Mouse (Mus musculus) 3134 (cell line): ENCODE data around the gene Tbx6.
A peak's percentile ranks its signal among the peaks of the same experiment; 100 is the strongest.

Source experiments
- DNase-seq: peaks from one replicate; pipeline ENCODE4 v3.0.0-alpha.2; 2011; ENCODE audit warnings: low spot score; ENCODE audit not compliant: insufficient read length; ENCODE audit errors: extremely low read depth

Tbx6 gene

GRCm38 (mm10) chr7:126792721-126793443 lies 11.6 kb downstream of the Tbx6 start:
- no peak for DNase-seq

DNA sequence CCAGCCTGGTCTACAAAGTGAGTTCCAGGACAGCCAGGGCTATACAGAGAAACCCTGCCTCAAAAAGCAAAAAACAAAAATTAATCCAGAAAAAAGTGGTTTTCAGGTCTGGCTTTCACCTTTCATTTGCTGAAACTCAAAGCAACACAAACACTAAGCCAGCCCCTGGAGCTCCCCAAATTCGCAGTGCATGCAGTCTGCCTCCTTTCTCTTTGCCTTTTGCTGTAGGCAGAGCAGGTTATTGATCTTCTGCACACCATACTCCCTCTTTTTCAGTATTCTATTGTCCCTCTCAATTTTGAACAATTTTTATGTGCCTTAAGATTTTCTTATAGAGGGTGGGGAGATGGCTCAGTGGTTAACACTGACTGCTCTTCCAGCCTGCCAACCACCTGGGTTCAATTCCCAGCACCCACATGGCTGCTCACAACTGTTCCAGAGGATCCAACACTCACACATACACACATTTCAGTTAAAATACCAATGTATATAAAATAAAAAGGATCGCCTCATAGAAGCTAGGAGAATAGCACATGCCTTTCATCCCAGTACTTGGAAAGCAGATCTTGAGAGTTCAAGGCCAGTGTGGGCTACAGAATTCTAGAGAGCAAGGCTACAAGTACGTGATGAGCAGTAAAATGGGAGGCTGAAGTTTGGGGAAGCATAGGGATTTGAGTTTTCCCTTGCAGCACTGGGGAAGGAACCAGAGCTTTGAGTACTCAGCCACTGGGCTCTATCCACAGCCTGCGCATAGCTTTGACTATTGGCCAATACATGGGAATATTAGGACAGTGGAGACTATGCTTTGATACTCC lies 12.4 kb downstream of the Tbx6 start:
- DNase-seq: no peak

- DNase-seq: no peak
These were observed 13.0 kb downstream of the Tbx6 start for GRCm38 (mm10) chr7:126794271-126794605.

- DNase-seq: no peak
These were observed 14.4 kb downstream of the Tbx6 start for GRCm38 (mm10) chr7:126795387-126796317.

- no peak for DNase-seq
These were observed 15.2 kb downstream of the Tbx6 start for GRCm38 (mm10) chr7:126796350-126796932.

DNA sequence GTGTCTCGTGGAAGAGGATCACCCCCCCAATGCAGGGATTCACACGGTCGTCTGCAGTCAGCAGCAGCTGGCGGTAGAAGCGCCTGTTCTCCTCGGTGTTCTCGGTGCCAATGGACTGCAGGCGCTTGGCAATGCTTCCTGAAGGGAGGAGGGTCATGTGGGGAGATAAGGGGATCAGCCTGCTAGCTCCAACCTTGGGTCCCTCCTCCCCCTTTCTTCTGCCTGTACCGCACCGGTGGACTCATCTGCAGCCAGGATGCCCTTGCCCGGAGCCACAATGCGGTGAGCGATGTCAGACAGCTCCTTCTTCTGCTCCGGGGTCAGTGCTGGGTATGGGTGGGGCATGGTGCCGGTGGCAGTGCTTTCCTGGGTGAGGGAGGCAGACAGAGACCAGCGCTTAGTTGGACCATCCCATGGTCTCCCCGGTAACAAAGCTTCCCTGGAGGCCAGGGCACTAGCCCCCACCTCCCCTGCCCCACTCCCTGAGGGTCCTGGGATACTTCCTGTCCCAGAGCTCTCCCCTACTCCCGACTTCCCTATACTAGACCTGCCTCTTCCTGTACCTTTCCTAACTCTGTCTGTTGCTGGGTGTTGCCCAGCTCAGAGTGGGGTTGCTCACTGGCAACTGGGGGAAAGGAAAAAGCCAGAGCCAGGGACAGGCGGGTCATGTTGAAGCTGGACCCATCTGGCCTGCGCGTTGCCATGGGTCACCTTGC lies 16.3 kb downstream of the Tbx6 start, which contains the start of gene Fam57b:
Gene Fam57b (plus strand): TSS at position 258 of the 716 bp plus-strand sequence.
- DNase-seq: peak; percentile 58

DNA sequence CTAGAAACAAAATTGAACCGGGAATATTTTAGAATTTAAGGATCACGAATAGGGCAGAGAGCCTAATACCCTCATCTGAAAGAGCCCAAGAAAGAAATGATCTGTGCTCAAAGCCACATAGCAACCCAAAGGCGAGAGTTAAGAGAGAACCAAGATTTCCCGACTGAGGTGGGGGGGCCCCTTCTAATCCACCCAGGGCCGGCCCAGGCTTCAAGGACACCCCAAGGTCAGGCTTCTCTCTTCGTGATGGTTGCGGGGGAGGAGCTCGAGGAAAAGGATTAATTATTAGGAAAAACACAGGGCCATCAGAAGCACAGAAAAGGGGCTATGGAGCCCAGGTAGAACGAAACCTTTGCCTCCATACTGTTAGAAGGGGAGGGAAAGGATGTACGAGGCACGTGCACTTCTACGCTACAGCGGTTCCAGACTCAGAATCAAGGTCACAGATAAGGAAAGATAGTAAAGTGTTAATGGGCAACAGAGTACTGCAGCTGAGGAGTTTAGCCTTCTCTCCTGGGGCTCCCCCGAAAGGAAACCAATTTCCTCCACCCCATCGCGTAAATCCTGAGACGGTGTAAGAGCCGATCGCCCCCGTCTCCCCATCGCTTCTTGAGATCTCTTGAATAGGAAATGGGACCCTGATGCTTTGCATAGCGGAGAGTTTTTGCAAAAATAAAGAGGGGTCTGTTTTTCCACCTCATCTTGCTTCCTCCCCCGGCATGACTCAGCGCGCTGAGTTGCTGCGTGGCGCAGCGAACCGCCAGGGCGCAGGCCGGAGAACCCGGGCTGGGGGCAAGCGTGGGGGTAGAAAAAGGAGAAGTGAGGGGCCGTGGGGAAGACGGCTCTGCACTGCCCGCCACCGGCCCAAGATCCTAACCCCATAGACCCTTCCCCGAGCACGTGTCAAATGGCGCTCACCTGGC lies 17.1 kb downstream of the Tbx6 start:
- DNase-seq: no peak

GRCm38 (mm10) chr7:126799050-126799467 lies 17.8 kb downstream of the Tbx6 start:
- peak; percentile 94 for DNase-seq

- peak; percentile 89 for DNase-seq
These were observed 18.4 kb downstream of the Tbx6 start for GRCm38 (mm10) chr7:126799468-126800268.

GRCm38 (mm10) chr7:126800269-126801056 lies 19.2 kb downstream of the Tbx6 start:
- no peak for DNase-seq

DNA sequence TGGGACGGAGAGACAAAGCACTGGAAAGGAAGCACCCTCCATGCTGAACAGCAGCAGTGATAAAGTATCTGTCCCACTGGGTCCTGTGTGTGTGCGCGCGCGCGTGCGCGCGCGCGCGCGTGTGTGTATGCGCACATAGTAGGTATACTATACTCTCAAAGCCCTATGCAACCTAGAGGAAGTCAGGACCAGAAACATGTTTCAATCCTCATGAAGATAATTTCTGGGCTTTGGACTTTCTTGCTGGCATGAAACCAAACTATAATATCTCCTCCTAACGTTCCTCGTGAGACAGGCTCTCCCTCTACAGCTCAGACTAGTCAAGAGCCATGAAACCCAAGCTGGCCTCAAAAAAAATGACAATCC lies 19.8 kb downstream of the Tbx6 start:
- DNase-seq: no peak

GRCm38 (mm10) chr7:126802134-126802889 lies 21.0 kb downstream of the Tbx6 start:
- DNase-seq: no peak

GRCm38 (mm10) chr7:126803181-126803580 lies 21.9 kb downstream of the Tbx6 start:
- DNase-seq: no peak

GRCm38 (mm10) chr7:126803751-126804150 lies 22.5 kb downstream of the Tbx6 start:
- DNase-seq: no peak

GRCm38 (mm10) chr7:126806956-126807355 lies 25.7 kb downstream of the Tbx6 start:
- DNase-seq: peak; percentile 65

- DNase-seq: peak; percentile 61
These were observed 26.1 kb downstream of the Tbx6 start for GRCm38 (mm10) chr7:126807405-126807804.
